Mouse (Mus musculus) E14TG2a.4 (cell line): ENCODE results near the gene Adamtsl4.

Experiments used
- CTCF ChIP-seq: conservative IDR thresholded peaks from 2 replicates; pipeline ENCODE4 v1.5.1; 2014; ENCODE audit warnings: low read length
- NANOG ChIP-seq: IDR thresholded peaks from 2 replicates; pipeline ENCODE4 v1.6.1; 2014; ENCODE audit warnings: borderline replicate concordance, low read length, mixed read lengths
- POU5F1 ChIP-seq: IDR thresholded peaks from 2 replicates; pipeline ENCODE4 v1.6.1; 2014; ENCODE audit warnings: low read length, borderline replicate concordance

- no peak for TF ChIP-seq CTCF
- peak; percentile 27; the same call in 1 of the 2 replicates for TF ChIP-seq NANOG
- no peak for TF ChIP-seq POU5F1
Observed at GRCm38 (mm10) chr3:95701877-95702540, 14.3 kb upstream of the Adamtsl4 start.
